Mouse (Mus musculus): ENCODE measurements around the gene Tcf25.

- no peak for TF ChIP-seq CTCF (IDR thresholded peaks at IDR 0.05)
- no peak for TF ChIP-seq EP300 (IDR thresholded peaks at IDR 0.05)
Measured at GRCm38 (mm10) chr8:123453291-123453690, 79.7 kb downstream of the Tcf25 start.
